Mouse (Mus musculus): ENCODE results near the gene 9930021J03Rik.

DNA sequence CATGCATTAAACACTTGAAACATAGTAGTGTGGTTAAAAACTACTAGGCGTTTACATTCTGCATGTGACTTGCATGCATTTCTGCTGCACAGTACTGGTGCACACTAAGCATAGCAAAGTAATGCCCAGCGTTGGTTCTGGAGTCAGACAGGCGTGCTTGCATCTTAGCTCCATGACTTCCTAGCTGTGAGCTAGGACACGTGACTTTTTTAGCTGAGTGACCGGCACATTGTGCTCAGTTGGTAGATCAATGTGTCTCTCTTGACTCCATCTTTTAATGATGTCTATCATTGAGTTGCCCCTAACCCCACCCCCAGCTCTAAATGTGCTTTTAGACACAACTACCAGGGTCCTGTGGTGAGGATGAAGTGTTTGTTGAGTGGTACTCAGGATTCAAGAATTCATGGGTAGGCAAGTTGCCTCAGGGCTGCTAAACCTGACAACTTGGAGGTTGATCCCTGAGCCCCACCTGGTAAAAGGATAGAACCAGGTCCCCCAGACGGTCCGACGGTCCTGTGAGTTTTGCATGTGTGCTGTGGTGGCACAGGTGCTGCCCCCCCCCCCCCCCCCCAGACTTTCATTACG is 98.4 kb downstream of the 9930021J03Rik start:
- TF ChIP-seq CTCF (conservative IDR thresholded peaks at IDR 0.05; ENCODE audit: insufficient read depth, insufficient read length, low read depth, low read length) (no peak), POLR2A (IDR thresholded peaks at IDR 0.05; ENCODE audit: low read depth, low read length) (no peak)
